Comparison of ENCODE assay signal across 8 mouse cellular contexts in the genomic region with DNA sequence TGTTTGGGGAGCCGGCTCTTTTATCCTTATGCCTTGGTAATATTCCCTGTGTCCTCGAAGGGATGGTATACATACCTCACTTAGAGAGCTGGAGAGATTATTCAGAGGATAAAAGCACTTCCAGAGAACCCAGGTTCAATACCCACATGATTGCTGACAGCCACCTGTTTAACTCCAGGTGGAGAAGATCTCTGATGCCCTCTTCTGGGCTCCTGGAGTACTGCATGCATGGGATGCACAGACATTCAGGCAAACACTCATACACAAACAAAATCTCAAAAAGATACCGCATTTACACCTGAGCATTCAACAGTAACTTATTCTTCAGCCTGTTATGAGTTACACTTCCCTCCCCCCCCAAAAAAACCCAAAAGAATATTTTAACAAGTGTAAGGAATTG. TPM values are rescaled to one million over a fixed set of nuclear protein-coding genes. Genes with fewer than 3 reads are reported as not detected.
DNase-seq lines count a peak whose midpoint lies in the region; ATAC-seq and TF ChIP-seq lines count a peak whose summit lies in the region.

No protein-coding gene starts in this region.

- TF ChIP-seq CTCF in stomach, postnatal 0 days (IDR thresholded peaks at IDR 0.05; ENCODE audit: low read depth) = peak; percentile 69

- H3K9ac ChIP-seq in forebrain, embryonic 11.5 days (ENCODE audit: low read length) = no peak overlapping the region
- H3K9ac ChIP-seq in forebrain, embryonic 15.5 days (replicated peaks) = no peak overlapping the region
- no peak overlapping the region for H3K9ac ChIP-seq in stomach, postnatal 0 days (ENCODE audit: low read length)

- H3K4me2 ChIP-seq in forebrain, embryonic 11.5 days (ENCODE audit: low read depth, low read length, severe bottlenecking) = no peak overlapping the region
- no peak overlapping the region for H3K4me2 ChIP-seq in forebrain, embryonic 15.5 days (replicated peaks)
- H3K4me2 ChIP-seq in stomach, postnatal 0 days (replicated peaks; ENCODE audit: low read depth) = no peak overlapping the region

- no peak for TF ChIP-seq EP300 in stomach, postnatal 0 days (optimal IDR thresholded peaks at IDR 0.05)

- ATAC-seq in forebrain, embryonic 11.5 days (replicated peaks; ENCODE audit: low FRiP score) = no peak
- no peak for ATAC-seq in forebrain, embryonic 15.5 days (replicated peaks)
- no peak for ATAC-seq in stomach, postnatal 0 days (ENCODE audit: low FRiP score, low TSS enrichment)

- H3K36me3 ChIP-seq in forebrain, embryonic 11.5 days (ENCODE audit: control insufficient read depth, insufficient read depth, low read length) = peaks cover 4% of the 10 kb centered on the region; the same call in 1 of the 2 replicates
- H3K36me3 ChIP-seq in forebrain, embryonic 15.5 days = peaks cover 6% of the 10 kb centered on the region; the same call in 1 of the 2 replicates
- peaks cover 7% of the 10 kb centered on the region; the same call in 1 of the 2 replicates for H3K36me3 ChIP-seq in stomach, postnatal 0 days (ENCODE audit: control insufficient read depth, insufficient read depth, low read length)

- H3K4me1 ChIP-seq in forebrain, embryonic 11.5 days (replicated peaks; ENCODE audit: control insufficient read depth, insufficient read depth, low read length) = no peaks in the 10 kb centered on the region
- H3K4me1 ChIP-seq in forebrain, embryonic 15.5 days = no peaks in the 10 kb centered on the region
- H3K4me1 ChIP-seq in stomach, postnatal 0 days (replicated peaks; ENCODE audit: control insufficient read depth, insufficient read depth) = no peaks in the 10 kb centered on the region

- no peak overlapping the region for H3K27ac ChIP-seq in forebrain, embryonic 11.5 days (ENCODE audit: low read depth, low read length)
- H3K27ac ChIP-seq in forebrain, embryonic 15.5 days (replicated peaks) = no peak overlapping the region
- no peak overlapping the region for H3K27ac ChIP-seq in stomach, postnatal 0 days (replicated peaks)

- DNase-seq in forebrain, embryonic 11.5 days (ENCODE audit: low spot score) = peak; percentile 54
- DNase-seq in right cerebral cortex, postnatal 14 days = peak; percentile 38
- DNase-seq in right cerebral cortex, postnatal 10 days (ENCODE audit: low spot score in 2 of 2) = no peak
- DNase-seq in kidney, postnatal 4 days = peak; percentile 63 to 68
- DNase-seq in stomach, postnatal 0 days (ENCODE audit: low spot score) = peak; percentile 56
- DNase-seq in right cerebral cortex, adult 18-20 months = no peak
- DNase-seq in left cerebral cortex, postnatal 25 days (ENCODE audit: low spot score in 2 of 2) = no peak

- no peak overlapping the region for H3K4me3 ChIP-seq in forebrain, embryonic 11.5 days (ENCODE audit: low read depth, low read length)
- H3K4me3 ChIP-seq in forebrain, embryonic 15.5 days = no peak overlapping the region
- H3K4me3 ChIP-seq in stomach, postnatal 0 days (ENCODE audit: low read depth, low read length) = no peak overlapping the region

- no peaks in the 10 kb centered on the region for H3K9me3 ChIP-seq in forebrain, embryonic 11.5 days (ENCODE audit: control insufficient read depth, low read length)
- no peaks in the 10 kb centered on the region for H3K9me3 ChIP-seq in forebrain, embryonic 15.5 days
- H3K9me3 ChIP-seq in stomach, postnatal 0 days (ENCODE audit: control insufficient read depth, low read length) = no peaks in the 10 kb centered on the region

- no peaks in the 10 kb centered on the region for H3K27me3 ChIP-seq in forebrain, embryonic 11.5 days (ENCODE audit: control insufficient read depth, insufficient read depth, low read length)
- no peaks in the 10 kb centered on the region for H3K27me3 ChIP-seq in forebrain, embryonic 15.5 days
- H3K27me3 ChIP-seq in stomach, postnatal 0 days (ENCODE audit: control insufficient read depth, insufficient read depth, low read length) = no peaks in the 10 kb centered on the region

- WGBS in forebrain, embryonic 11.5 days = 96% methylated on average over 3 of the region's 3 CpGs
- 97% methylated on average over 3 of the region's 3 CpGs for WGBS in forebrain, embryonic 15.5 days
- WGBS in stomach, postnatal 0 days = 95% methylated on average over 3 of the region's 3 CpGs

- intact Hi-C loops in left cerebral cortex, postnatal 25 days (cut with DNase I) = no loop called here

RNA-seq across cellular contexts. Expression of a gene that starts 20.9 kb away (rescaled TPM):
- polyA plus RNA-seq in forebrain, embryonic 11.5 days (2014; fragmentation: Nextera tagmentation; extraction: Ambion mirVana) = 2.3 and 2.4 TPM in 2 replicates
- 0.06 and 0.23 TPM in 2 replicates for polyA plus RNA-seq in forebrain, embryonic 15.5 days (2015; fragmentation: Nextera tagmentation; extraction: Ambion mirVana)
- polyA plus RNA-seq in stomach, postnatal 0 days (2015; fragmentation: Nextera tagmentation; extraction: Ambion mirVana) = 38.9 and 48.0 TPM in 2 replicates
- not detected for total RNA-seq in left cerebral cortex, postnatal 25 days (2021)

RNA-seq across cellular contexts. Expression of a gene that starts 34.3 kb away (rescaled TPM):
- polyA plus RNA-seq in forebrain, embryonic 11.5 days (2014; fragmentation: Nextera tagmentation; extraction: Ambion mirVana) = 7.1 and 7.4 TPM in 2 replicates
- polyA plus RNA-seq in forebrain, embryonic 15.5 days (2015; fragmentation: Nextera tagmentation; extraction: Ambion mirVana) = 16.6 and 20.1 TPM in 2 replicates
- polyA plus RNA-seq in stomach, postnatal 0 days (2015; fragmentation: Nextera tagmentation; extraction: Ambion mirVana) = 5.6 and 5.7 TPM in 2 replicates
- 10 to 100 TPM; 25.4 to 27.5 TPM for total RNA-seq in left cerebral cortex, postnatal 25 days (2021)

RNA-seq across cellular contexts. Expression of a gene that starts 52.8 kb away (rescaled TPM):
- 103 and 106 TPM in 2 replicates for polyA plus RNA-seq in forebrain, embryonic 11.5 days (2014; fragmentation: Nextera tagmentation; extraction: Ambion mirVana)
- polyA plus RNA-seq in forebrain, embryonic 15.5 days (2015; fragmentation: Nextera tagmentation; extraction: Ambion mirVana) = 62.2 and 69.2 TPM in 2 replicates
- 24.3 and 25.8 TPM in 2 replicates for polyA plus RNA-seq in stomach, postnatal 0 days (2015; fragmentation: Nextera tagmentation; extraction: Ambion mirVana)
- total RNA-seq in left cerebral cortex, postnatal 25 days (2021) = 10 to 100 TPM; 27.6 to 32.4 TPM

RNA-seq across cellular contexts. Expression of a gene that starts 57.3 kb away (rescaled TPM):
- polyA plus RNA-seq in forebrain, embryonic 11.5 days (2014; fragmentation: Nextera tagmentation; extraction: Ambion mirVana) = 4.5 and 5.3 TPM in 2 replicates
- 4.1 and 4.8 TPM in 2 replicates for polyA plus RNA-seq in forebrain, embryonic 15.5 days (2015; fragmentation: Nextera tagmentation; extraction: Ambion mirVana)
- polyA plus RNA-seq in stomach, postnatal 0 days (2015; fragmentation: Nextera tagmentation; extraction: Ambion mirVana) = 2.5 TPM in 2 replicates
- 10 to 100 TPM in 1 of 2 experiments, 1 to 10 TPM in 1; 9.3 to 12.2 TPM for total RNA-seq in left cerebral cortex, postnatal 25 days (2021)

Comparison
In these comparisons a context has a peak if more than half of its experiments do, and no peak if none do; other contexts are left out.
1. DNase-seq: peak in forebrain, embryonic 11.5 days (single experiment), right cerebral cortex, postnatal 14 days (single experiment), kidney, postnatal 4 days (2 of 2) and stomach, postnatal 0 days (single experiment); none in right cerebral cortex, postnatal 10 days (0 of 2), right cerebral cortex, adult 18-20 months (single experiment) and left cerebral cortex, postnatal 25 days (0 of 2).
2. RNA of a gene that starts 20.9 kb away (polyA plus RNA-seq): 38.9 to 48.0 TPM in stomach, postnatal 0 days; 2.3 to 2.4 TPM in forebrain, embryonic 11.5 days and 0.06 to 0.23 TPM in forebrain, embryonic 15.5 days; every median in the first group is over 10 times any median in the second.